Mouse (Mus musculus) left cerebral cortex, adult 11 months (tissue): ENCODE measurements around the gene Zbtb18.
A peak's percentile ranks its signal among the peaks of the same experiment; 100 is the strongest.

Experiments used
- DNase-seq: peaks from one replicate; pipeline ENCODE4 v3.0.0; 2022; ENCODE audit warnings: low spot score

The Zbtb18 gene

DNA sequence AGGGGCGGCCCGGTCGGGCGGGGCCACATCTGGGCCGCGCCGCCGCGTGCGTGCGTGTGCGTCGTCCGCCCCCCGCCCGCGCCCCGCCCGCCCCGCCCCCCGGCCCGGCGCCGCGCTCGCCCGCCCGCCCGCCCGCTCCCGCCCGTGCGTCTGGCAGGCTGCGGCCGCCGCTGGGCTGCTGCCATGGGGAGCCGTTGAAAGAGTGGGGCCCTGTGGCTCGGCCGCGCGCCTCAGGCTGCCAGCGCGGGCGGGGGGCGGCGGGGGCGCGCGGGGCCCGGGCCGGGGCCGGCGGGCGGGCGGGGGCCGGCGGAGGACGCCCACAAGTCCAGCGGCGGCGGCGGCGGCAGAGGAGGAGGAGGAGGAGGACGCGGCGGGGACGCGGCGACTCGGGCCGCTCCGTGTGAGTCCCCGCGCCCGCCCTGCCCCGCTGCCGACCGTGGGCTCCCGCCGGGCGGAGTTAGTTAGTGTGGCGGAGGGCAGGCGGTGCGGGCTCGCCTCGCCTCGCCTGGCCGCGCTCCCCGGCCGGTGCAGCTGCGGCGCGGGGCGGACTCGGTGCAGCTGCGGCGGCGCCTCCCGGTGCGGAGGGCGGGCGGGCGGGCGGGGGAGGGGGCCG is at the start of gene Zbtb18:
Gene Zbtb18, plus strand, starts transcription at position 156 of the 613 bp plus-strand sequence.
- no peak for DNase-seq

DNA sequence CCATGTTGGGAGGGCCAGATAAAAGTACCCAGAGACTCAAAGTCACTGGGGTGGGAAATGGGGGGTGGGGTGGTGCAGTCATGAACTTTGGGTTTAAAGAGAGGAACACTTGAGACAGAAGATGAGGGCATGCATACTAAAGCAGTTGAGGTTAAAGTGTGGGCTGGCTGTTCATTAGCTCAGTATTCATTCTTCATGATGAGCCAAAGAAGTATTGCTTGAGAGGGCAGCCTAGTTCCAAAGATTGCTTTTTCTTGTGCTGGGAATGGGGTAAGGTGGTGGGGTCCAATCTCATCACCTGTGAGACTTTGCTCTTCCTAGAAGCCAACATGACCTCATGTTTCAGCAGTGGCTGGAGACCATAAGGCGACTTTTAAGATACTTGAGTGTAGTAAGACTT is 44.7 kb upstream of the Zbtb18 start:
- no peak for DNase-seq

DNA sequence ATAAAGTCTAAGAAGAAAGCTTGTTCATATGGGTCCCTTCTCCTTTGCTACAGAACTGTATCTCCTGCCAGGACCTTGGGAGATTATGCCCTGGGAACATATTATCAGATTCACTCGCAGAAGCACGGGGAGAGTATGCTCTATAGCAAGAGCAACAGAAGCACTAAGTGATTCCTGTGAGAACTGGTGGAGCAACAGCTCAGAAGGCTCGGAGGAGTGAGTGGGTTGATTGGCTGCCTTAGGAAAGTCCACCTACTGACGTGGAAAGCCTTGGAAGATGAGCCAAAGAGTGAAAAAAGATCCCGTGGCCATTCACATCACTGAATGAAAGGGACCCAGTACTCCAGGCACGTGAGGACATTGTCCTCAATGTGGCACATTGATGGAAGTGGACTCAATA is 37.0 kb upstream of the Zbtb18 start:
- no peak for DNase-seq

DNA sequence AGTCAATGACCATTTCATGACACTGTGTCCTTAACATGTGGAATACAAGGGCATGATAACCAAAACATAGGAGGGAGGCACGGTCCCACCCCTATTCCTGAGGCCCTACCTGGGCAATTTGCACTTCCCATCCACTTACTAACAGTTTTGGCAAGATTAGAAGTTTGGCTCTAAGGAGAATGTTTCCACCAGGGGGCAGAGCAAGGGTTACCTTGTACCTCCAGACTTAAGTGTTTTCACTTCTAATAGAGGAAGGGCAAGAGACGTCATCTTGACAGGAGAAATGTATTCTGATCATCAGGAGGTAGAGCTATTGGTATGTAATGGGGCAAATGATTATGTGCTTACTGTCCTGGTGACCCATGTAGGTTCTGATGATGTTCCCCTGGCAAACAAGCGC is 33.5 kb upstream of the Zbtb18 start:
- DNase-seq = no peak

DNA sequence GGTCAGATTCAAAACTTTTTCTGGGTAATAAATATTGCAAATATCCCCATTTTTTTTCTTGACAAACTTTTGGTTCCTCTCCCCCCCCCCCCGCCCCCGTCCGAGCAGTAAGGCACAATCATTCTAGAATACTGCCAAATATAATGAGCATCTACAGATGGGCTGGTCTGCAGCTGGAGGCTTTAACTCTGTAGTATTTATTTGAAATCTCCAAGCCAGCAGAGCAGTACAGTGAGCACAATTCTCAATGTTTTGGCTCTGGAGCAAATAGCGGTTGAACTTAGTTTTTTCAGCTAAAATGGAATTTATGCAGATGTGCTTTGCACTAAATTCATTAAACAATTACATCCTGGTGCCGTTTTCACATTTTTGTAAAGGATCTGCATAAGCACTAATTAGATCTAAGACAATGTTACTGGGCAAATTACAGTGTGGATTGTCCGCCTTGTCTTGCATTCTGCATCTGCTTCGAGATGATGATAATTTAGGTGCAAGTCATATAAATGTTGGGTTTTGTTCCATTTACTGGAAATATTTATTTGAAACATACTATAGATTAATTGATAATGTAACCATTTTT is 31.3 kb upstream of the Zbtb18 start:
- no peak for DNase-seq

DNA sequence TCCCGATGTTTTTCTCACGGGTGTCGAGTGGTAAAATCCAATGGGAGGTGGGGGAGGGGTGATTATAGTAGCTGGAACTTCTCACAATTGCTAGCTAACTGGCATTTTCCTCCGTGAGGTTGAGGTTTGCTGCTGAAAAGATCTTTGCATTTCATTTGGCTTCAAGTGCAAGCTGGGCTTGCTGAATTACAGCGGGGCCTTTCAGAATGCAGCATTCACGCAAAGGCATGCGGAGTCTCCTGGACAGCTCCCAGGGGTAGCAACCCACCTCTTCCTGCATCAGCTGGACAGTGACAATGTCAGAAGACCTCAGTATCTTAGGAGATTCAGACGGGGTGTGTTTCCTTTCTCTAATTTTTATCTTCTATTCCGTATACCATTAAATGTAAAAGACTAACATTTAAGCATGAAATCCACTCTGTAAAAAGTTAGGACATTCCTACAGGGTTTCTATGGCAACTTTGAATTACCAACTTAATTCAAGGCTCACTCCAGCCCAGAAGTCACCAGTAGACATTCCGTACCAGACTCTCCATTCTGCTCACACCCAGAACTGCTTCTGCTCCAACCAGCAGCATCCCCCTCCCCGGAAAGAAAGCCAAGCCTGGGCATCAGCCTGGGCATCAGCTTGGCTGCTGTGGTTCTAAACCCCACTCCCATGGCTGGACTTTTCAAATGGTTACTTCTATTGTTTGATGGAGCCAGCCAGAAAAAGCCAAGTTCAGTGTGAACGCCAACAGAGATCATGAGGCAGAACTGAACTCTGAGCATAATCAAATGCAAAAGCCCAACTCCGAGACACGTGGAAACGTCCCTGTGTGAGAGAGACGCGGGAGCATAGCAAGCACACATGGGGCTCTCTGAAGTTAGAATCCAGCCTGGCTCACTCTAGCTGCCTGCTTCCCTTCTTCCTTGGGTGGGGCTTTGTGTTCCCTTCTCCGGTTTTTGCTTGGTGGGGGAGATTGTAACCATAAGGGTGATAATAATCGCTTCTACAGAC is 30.5 kb upstream of the Zbtb18 start:
- DNase-seq = no peak

DNA sequence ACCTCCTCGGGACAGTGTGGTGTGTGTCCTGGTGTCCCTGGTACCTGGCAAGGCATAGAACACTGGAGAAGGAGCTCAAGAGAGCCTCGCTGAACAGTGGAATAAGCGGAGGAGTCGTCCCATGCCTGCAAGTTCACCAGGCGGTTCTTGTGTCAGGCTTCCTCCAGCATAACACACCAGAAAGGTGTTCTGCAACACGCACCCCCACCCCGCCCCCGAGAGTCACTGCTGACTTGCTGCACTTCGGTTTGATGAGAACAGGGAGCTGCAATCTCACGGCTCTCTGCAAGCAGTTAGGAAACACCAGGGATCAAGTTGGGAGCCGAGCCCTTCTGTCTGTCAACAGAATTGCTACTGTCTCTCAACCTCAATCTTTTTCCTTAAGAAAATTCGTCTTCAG is 22.8 kb upstream of the Zbtb18 start:
- DNase-seq = no peak

DNA sequence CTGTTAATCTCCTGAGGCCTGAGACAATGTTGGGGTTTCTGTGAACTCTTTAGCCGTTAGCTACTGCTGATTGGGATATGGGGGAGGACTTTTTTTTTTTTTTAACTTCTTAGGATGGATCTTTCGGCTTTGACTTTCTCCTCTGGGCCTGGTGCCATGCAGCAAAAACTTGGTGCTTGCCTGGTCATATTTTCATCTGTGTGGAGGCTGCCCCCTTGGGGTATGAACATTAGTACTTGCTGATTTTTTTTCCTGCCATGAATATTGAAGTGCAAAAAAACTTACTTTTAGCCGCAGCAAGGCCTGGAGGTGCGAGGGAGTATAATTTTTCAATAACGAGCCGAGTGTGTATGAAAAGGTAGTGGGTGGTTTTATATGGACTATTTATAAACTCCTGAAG is 22.0 kb upstream of the Zbtb18 start:
- no peak for DNase-seq

DNA sequence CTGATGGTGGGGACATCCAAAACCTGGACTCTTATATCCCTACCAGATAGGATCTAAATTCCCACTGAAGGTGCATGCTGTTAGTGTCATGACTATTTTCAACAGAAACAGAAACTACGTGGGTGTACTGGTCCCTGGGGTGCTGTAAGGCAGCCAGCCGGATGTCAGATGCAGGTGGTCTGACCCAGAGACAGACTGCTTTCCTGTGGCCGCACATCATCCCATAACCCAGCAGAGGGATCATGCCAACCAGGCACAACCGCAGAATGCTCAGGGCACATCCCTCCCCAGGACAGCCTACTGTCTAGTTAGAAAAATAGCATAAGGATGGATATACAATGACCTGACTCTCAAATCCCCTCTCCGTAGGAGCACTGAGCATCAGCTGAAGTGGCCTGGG is 14.3 kb upstream of the Zbtb18 start:
- no peak for DNase-seq

DNA sequence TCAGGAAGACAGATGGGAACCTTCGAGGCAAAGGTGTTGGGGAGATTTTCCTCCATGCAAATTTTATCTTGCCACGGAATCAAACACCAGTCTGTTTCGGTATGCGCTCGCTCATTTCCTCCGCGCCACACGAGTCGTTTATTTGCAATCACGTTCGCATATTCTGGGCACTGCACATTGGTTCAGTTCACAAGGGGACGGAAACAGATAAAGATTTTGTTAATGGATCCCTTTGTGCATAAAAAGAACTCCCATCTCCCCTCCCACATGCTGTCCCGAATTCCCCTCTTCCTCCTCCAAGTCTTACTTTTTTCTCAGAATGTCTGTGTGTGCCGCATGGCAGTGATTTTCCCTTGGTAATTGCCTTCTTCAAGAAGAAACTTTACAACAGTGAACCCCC is 13.8 kb upstream of the Zbtb18 start:
- no peak for DNase-seq

DNA sequence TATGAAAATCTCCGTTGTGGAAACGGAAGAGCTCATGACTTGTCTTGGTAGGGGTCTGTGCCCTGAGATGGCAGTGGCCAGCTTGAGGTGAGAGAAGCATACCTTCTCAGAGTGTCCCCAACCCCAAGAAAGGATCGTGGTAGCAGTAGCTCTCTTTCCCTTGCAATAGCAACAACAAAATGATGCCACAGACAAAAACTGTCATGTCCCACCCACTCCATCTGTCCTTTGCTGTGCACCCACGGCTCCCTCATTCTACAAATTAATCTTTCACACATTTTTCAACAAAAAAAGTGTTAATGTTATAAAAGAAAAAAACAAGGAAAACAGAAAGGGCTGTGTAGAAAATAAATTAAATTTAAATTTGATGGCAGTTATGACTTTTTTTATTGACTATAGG is 13.1 kb upstream of the Zbtb18 start:
- no peak for DNase-seq

DNA sequence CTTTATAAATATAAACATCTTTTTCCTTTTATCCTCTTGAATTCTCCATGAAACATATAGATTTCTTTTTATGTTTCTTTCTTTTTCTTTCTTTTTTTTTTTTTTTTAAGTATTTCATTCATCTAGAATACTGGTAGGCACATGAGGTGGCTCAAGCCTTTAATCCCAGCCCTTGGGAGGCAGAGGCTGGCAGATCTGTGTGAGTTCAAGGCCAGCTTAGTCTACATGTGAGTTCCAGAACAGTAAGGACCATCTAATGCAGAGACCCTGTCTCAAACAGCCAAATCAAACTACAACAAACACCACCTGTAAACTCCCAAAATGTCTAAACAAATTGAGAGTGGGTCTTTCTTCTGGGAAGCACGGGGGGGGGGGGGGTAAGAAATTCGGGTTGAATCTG is 1.7 kb upstream of the Zbtb18 start:
- DNase-seq = no peak

DNA sequence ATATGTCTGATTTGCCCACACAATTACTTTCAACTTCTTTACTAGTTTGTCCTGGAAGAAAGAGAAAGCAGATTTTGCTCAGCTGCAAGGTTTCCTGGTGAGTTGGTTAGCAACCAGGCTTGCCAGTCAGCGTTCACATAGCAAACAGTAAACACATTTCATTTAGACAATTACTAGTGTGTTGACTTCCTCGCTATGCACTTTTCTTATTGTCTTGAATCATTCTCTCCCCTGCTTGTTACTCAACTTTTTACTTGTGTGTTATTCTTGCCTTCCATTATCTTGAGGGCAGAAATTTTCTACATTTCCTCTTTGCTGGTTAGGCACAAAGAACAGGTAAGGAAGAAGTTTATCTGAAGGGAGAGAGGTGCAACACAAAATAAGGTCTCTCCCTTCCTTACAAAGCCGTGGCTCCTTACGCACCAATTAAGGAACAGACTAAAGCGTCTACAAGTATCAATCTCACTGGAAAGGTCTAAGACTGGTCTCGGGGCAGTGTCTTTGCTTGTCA is 1.1 kb upstream of the Zbtb18 start:
- no peak for DNase-seq

DNA sequence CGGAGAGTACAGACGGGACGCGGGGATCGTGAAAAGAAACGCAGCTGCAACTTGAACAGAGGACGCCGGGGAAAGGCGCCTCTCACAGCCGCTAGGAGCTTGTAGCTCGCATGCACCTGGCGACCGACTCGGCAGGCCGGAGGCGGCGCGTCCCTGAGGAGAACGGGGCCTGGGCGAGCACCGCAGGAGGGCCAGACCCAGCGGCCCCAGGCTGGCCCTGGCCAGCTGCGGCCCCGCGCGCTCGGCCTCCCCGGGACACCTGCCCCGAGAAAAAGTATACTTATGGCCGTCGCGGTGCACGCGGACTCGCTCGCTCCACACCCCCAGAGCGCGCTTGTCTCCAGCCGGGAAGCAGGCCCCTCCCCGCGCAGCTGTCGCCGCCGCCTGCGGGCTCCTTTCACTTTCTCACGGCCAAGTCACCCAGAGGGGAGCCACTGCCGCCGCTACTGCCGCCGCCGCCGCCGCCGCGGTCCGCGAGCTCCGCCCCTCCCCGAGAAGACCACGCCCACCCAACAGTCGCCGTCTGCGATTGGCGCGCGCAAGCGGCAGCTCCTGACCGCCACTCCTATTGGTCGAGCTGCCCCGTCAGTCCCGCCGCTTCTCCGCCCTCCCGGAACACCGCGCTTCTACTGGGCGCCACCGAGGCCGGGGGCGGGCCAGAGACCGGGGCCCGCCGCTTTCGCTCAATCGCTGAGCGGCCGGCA is 507 bp upstream of the Zbtb18 start:
- DNase-seq = peak; percentile 95

DNA sequence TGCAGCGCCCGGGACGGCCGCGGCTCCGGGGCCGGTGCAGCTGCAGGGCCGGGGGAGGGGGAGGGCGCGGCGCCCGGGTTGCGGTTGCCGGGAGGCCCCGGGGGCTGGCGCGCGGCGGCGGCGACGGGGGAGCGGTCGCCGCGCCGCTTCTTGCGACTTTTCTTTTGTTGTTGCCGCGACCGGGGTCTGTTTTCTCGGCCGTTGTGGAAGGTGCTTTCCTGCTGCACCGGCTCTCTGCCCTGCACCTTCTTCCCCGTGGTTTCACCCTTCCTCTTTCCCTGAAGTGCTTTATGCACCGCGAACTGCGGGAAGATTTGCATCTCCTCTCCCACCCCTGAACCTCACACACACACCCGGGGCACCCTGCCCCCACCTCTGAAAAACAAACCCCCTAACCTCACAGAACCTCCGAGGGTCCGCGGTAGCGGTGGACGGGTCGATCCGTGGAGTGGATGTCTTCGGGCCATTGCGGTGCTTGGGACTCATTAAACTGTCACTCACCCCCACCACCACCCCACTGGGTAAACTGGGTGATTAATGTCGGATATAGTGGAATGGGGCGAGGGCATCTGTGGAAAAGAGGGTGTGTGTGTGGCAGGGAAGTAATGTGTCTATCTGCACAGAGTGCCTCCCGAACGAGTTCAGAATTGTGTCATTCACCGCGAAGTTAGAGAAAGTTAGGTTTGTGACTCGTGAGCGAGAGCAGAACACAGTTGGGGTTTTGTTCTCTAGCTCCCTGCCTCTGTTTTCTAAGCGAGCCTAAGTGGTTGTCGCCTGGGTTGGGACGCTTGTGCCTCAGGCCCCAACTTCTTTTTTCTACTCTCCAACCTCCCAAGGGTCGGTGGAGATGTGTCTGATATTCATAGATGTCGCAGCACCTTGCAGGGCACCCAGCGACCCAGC is 921 bp downstream of the Zbtb18 start:
- DNase-seq = no peak

DNA sequence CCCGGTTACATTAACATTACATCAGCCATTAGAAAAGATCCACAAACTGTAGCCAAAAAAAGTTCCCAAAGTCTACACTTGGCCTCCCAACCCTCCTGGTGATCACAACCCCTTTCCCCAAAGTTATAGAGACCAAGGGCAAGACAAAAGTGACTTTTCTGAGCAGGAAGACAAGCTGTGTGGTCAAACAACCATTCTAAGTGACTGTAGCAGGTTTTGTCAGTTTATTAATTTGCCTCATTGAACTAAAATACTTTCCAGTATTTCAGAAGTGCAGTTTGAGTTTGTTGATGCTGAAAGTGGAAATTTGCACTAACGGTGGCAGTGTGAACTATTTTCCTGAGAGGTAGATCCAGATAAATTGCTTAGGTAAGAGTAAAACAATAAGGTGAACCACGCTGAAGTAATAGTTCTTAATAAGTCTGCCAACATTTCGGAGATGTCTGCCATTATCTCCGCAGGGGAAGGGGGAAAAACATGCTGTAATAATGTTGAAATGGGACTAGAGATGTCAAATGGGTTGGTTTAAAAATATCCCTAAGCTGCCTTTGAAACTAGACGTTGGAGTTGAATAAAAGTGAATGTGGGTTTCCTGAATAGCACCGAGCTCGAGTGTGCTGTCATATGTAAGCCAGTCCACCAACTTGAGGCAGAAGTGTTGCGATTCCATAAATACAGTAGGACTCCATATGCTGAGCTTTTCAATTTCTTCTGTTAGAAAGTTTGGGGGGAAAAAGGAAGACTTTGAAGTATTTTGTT is 1.8 kb downstream of the Zbtb18 start:
- no peak for DNase-seq

DNA sequence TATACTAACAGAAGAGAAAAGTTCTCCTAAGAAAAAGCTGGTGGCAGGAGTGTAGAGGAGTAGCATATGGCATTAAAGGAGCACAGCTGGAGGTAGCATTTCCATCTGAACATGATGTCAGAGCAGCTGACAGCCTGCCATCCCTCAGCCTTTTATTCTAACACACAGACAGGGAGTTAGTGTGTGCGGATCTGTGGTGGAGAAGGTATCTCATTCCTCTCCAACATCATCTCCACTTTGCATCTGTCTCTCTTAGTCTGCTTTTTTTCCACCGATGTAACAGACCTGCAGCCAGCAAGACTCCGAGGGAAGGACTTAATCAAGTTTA is 2.3 kb downstream of the Zbtb18 start:
- no peak for DNase-seq

DNA sequence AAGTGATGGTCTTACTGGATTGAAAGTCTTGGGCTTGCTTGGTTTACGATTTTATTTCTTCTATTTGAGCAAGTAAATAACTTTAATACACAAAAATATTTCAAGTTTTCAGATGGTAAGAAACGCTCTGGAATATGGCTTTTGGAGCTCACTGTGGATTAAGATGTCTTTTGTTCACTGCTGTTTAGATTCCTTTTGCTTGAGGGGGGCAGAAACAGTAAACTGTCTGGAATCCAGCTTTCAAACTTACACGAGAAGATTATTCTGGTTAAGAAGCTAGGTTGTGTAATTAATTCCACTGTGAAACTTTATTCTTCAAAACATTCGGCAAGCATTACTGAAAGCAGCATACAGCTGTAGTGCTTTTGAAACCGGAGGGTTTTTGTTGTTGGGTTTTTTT is 2.8 kb downstream of the Zbtb18 start:
- no peak for DNase-seq

DNA sequence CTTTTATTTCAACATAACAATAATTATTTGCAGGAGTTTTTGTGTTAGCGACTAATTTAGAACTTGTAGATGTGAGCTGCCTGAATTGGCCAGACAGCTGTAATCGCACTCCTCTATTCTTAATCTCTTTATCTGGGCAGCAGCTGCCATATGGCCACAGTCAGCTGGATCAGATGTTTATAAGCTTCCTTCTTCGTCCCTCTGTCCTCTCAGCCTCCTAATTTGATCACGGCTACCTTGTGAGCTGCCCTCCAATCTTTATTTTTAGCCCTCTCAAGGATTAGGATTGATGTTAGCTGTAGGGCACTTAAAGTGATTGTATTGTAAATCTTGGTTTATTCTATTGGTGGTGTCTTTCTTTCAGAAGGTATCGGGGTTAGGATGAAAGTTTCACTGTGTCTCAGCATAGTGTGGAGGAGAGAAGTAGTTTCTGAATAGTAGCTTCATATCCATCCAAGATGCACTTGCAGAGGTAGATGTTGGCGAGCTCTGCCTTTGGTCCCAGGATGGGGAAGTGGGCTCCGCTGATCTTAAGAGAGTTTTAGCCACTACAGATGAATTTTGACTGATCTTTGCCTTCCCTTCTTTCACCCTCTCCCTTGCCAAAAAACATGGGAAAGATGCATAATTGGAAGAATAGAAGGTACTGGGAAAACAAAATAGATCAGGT is 3.4 kb downstream of the Zbtb18 start:
- no peak for DNase-seq

DNA sequence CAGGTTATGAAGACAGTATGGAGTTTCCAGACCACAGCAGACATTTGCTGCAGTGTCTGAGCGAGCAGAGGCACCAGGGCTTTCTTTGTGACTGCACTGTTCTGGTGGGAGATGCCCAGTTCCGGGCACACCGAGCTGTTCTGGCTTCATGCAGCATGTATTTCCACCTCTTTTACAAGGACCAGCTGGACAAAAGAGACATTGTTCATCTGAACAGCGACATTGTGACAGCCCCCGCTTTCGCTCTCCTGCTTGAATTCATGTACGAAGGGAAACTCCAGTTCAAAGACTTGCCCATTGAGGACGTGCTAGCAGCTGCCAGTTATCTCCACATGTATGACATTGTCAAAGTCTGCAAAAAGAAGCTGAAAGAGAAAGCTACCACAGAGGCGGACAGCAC is 4.9 kb downstream of the Zbtb18 start:
- no peak for DNase-seq
